Mouse (Mus musculus): ENCODE measurements at regions not wholly inside any gene's neighbourhood (a gene's known extent, or its start where the extent isn't known, plus 50 kb on each side); places are given as distances from the start of the nearest gene placed in this dataset.

GRCm38 (mm10) chr9:90827474-90827873 is 534.7 kb upstream of the Zic4 start:
- DNase-seq (ENCODE audit: low read depth, low spot score): peak; percentile 11

- peak; percentile 53 for DNase-seq (ENCODE audit: low read depth, low spot score)
These were observed 533.5 kb upstream of the Zic4 start for GRCm38 (mm10) chr9:90828701-90829100.

- DNase-seq (ENCODE audit: low read depth, low spot score): no peak
These were observed 531.5 kb upstream of the Zic4 start for GRCm38 (mm10) chr9:90830704-90831103.

- DNase-seq (ENCODE audit: low read depth, low spot score): no peak
These were observed 528.3 kb upstream of the Zic4 start for GRCm38 (mm10) chr9:90833743-90834539.

- no peak for DNase-seq (ENCODE audit: low read depth, low spot score)
These were observed 523.9 kb upstream of the Zic4 start for GRCm38 (mm10) chr9:90838184-90838926.

- no peak for DNase-seq (ENCODE audit: low read depth, low spot score)
These were observed 511.2 kb upstream of the Zic4 start for GRCm38 (mm10) chr9:90851044-90851443.

- DNase-seq (ENCODE audit: low read depth, low spot score): peak; percentile 11
These were observed 490.6 kb upstream of the Zic4 start for GRCm38 (mm10) chr9:90871636-90872035.

- no peak for DNase-seq (ENCODE audit: low read depth, low spot score)
These were observed 477.7 kb upstream of the Zic4 start for GRCm38 (mm10) chr9:90884467-90884866.

- DNase-seq (ENCODE audit: low read depth, low spot score): no peak
These were observed 474.8 kb upstream of the Zic4 start for GRCm38 (mm10) chr9:90887405-90887804.

- DNase-seq (ENCODE audit: low read depth, low spot score): no peak
These were observed 471.4 kb upstream of the Zic4 start for GRCm38 (mm10) chr9:90890801-90891200.

- no peak for DNase-seq (ENCODE audit: low read depth, low spot score)
These were observed 469.4 kb upstream of the Zic4 start for GRCm38 (mm10) chr9:90892816-90893215.

GRCm38 (mm10) chr9:90903557-90903956 is 458.7 kb upstream of the Zic4 start:
- no peak for DNase-seq (ENCODE audit: low read depth, low spot score)

GRCm38 (mm10) chr9:90906106-90906505 is 456.1 kb upstream of the Zic4 start:
- DNase-seq (ENCODE audit: low read depth, low spot score): no peak

- DNase-seq (ENCODE audit: low read depth, low spot score): no peak
These were observed 455.5 kb upstream of the Zic4 start for GRCm38 (mm10) chr9:90906684-90907083.

GRCm38 (mm10) chr9:90954613-90955012 is 407.6 kb upstream of the Zic4 start:
- DNase-seq (ENCODE audit: low read depth, low spot score): no peak

GRCm38 (mm10) chr9:90961436-90961835 is 400.8 kb upstream of the Zic4 start:
- no peak for DNase-seq (ENCODE audit: low read depth, low spot score)

GRCm38 (mm10) chr9:90964043-90964442 is 398.2 kb upstream of the Zic4 start:
- no peak for DNase-seq (ENCODE audit: low read depth, low spot score)

- no peak for DNase-seq (ENCODE audit: low read depth, low spot score)
These were observed 383.5 kb upstream of the Zic4 start for GRCm38 (mm10) chr9:90978730-90979129.

- DNase-seq (ENCODE audit: low read depth, low spot score): peak; percentile 45
These were observed 382.0 kb upstream of the Zic4 start for GRCm38 (mm10) chr9:90980023-90980802.

GRCm38 (mm10) chr9:90999178-90999577 is 363.0 kb upstream of the Zic4 start:
- no peak for DNase-seq (ENCODE audit: low read depth, low spot score)

- DNase-seq (ENCODE audit: low read depth, low spot score): peak; percentile 21
These were observed 358.0 kb upstream of the Zic4 start for GRCm38 (mm10) chr9:91004214-91004613.

- no peak for DNase-seq (ENCODE audit: low read depth, low spot score)
These were observed 321.7 kb upstream of the Zic4 start for GRCm38 (mm10) chr9:91040546-91040945.

All from brain, adult 2 months (tissue).